ENCODE assay signal across 7 mouse cellular contexts in genomic region chr10:79779784-79780663, GRCm38 (mm10). TPM values are rescaled to one million over a fixed set of nuclear protein-coding genes. Genes with fewer than 3 reads are reported as not detected.
DNase-seq lines count a peak whose midpoint lies in the region; ATAC-seq lines count a peak whose summit lies in the region.

No protein-coding gene starts in this region.

- H3K4me3 ChIP-seq in embryonic facial prominence, embryonic 11.5 days (ENCODE audit: low read depth, low read length), result peak overlapping the region; percentile 33
- peak overlapping the region; percentile 54 for H3K4me3 ChIP-seq in limb, embryonic 10.5 days
- H3K4me3 ChIP-seq in midbrain, embryonic 13.5 days (replicated peaks), result peak overlapping the region; percentile 38

- peak overlapping the region; percentile 71 for H3K4me2 ChIP-seq in embryonic facial prominence, embryonic 11.5 days (ENCODE audit: low read depth, low read length)
- peak overlapping the region; percentile 66 for H3K4me2 ChIP-seq in midbrain, embryonic 13.5 days (replicated peaks)

- peaks cover 14% of the 10 kb centered on the region; the same call in 1 of the 2 replicates for H3K27me3 ChIP-seq in embryonic facial prominence, embryonic 11.5 days (ENCODE audit: control insufficient read depth, insufficient read depth, low read length)
- peaks cover 85% of the 10 kb centered on the region for H3K27me3 ChIP-seq in limb, embryonic 10.5 days (ENCODE audit: low read depth, poor library complexity, severe bottlenecking)
- H3K27me3 ChIP-seq in midbrain, embryonic 13.5 days, result peaks cover 70% of the 10 kb centered on the region

- H3K4me1 ChIP-seq in embryonic facial prominence, embryonic 11.5 days (ENCODE audit: control insufficient read depth, insufficient read depth, low read length), result peaks cover 3% of the 10 kb centered on the region; the same call in 1 of the 2 replicates
- peaks cover 49% of the 10 kb centered on the region for H3K4me1 ChIP-seq in limb, embryonic 10.5 days
- peaks cover 44% of the 10 kb centered on the region for H3K4me1 ChIP-seq in midbrain, embryonic 13.5 days (replicated peaks)

- peak; percentile 86 for ATAC-seq in embryonic facial prominence, embryonic 11.5 days (replicated peaks; ENCODE audit: insufficient number of reproducible peaks, low FRiP score, low TSS enrichment, low read depth)
- peak; percentile 70 for ATAC-seq in granulocyte monocyte progenitor cell, adult 5-6 weeks (replicated peaks; ENCODE audit: poor library complexity, severe bottlenecking)
- peak; percentile 87 for ATAC-seq in midbrain, embryonic 13.5 days

- 1% methylated on average over 54 of the region's 55 CpGs for WGBS in embryonic facial prominence, embryonic 11.5 days
- WGBS in limb, embryonic 10.5 days, result 1% methylated on average over 55 of the region's 55 CpGs
- 2% methylated on average over 55 of the region's 55 CpGs for WGBS in midbrain, embryonic 13.5 days

- H3K9me3 ChIP-seq in embryonic facial prominence, embryonic 11.5 days (replicated peaks; ENCODE audit: control insufficient read depth, low read length), result no peaks in the 10 kb centered on the region
- H3K9me3 ChIP-seq in limb, embryonic 10.5 days (replicated peaks), result 0 out of 2 replicates have a peak, but pooled peaks cover 4% of the 10 kb centered on the region
- 0 out of 2 replicates have a peak, but pooled peaks cover under 1% of the 10 kb centered on the region for H3K9me3 ChIP-seq in midbrain, embryonic 13.5 days

- no peaks in the 10 kb centered on the region for H3K36me3 ChIP-seq in embryonic facial prominence, embryonic 11.5 days (replicated peaks; ENCODE audit: control insufficient read depth, insufficient read depth, low read depth, low read length)
- H3K36me3 ChIP-seq in limb, embryonic 10.5 days, result no peaks in the 10 kb centered on the region
- H3K36me3 ChIP-seq in midbrain, embryonic 13.5 days, result no peaks in the 10 kb centered on the region

- no peak overlapping the region for H3K27ac ChIP-seq in embryonic facial prominence, embryonic 11.5 days (replicated peaks; ENCODE audit: low read depth, low read length)
- peak overlapping the region; percentile 21; the same call in 1 of the 2 replicates for H3K27ac ChIP-seq in limb, embryonic 10.5 days
- no peak overlapping the region for H3K27ac ChIP-seq in midbrain, embryonic 13.5 days

- no peak overlapping the region for H3K9ac ChIP-seq in embryonic facial prominence, embryonic 11.5 days (replicated peaks; ENCODE audit: low read length)
- no peak overlapping the region for H3K9ac ChIP-seq in midbrain, embryonic 13.5 days (replicated peaks)

- DNase-seq in adrenal gland, postnatal 14 days, result peak; percentile 98
- peak; percentile 93 for DNase-seq in embryonic facial prominence, embryonic 11.5 days (ENCODE audit: low spot score)
- peak; percentile 100 for DNase-seq in kidney, adult 11 months
- DNase-seq in limb, embryonic 10.5 days (ENCODE audit: low spot score), result peak; percentile 98
- peak; percentile 85 for DNase-seq in spleen, adult 12 weeks (ENCODE audit: low spot score)

RNA-seq across cellular contexts. Expression of gene Fstl3, which starts 3.0 kb away (rescaled TPM):
- 5.5 and 6.4 TPM in 2 replicates for total RNA-seq in adrenal gland, postnatal 14 days (2021)
- polyA plus RNA-seq in embryonic facial prominence, embryonic 11.5 days (2014; fragmentation: Nextera tagmentation; extraction: Ambion mirVana), result 2.4 and 2.7 TPM in 2 replicates
- 4.6 TPM in 1 of 2 replicates, not detected in the other for total RNA-seq in granulocyte monocyte progenitor cell, adult 5-6 weeks (2014; fragmentation: Nextera tagmentation)
- total RNA-seq in granulocyte monocyte progenitor cell, adult 5-6 weeks (2017), result 0.62 and 1.4 TPM in 2 replicates
- 1.8 and 2.3 TPM in 2 replicates for polyA plus RNA-seq in limb, embryonic 10.5 days (2016; fragmentation: Nextera tagmentation; extraction: Ambion mirVana)
- polyA plus RNA-seq in midbrain, embryonic 13.5 days (2015; fragmentation: Nextera tagmentation; extraction: Ambion mirVana), result 0.63 and 1.1 TPM in 2 replicates

RNA-seq across cellular contexts. Expression of gene Prss57, which starts 10.7 kb away (rescaled TPM):
- total RNA-seq in adrenal gland, postnatal 14 days (2021), result not detected in 2 replicates
- polyA plus RNA-seq in embryonic facial prominence, embryonic 11.5 days (2014; fragmentation: Nextera tagmentation; extraction: Ambion mirVana), result not detected in 2 replicates
- 172 and 215 TPM in 2 replicates for total RNA-seq in granulocyte monocyte progenitor cell, adult 5-6 weeks (2014; fragmentation: Nextera tagmentation)
- 77.4 and 86.7 TPM in 2 replicates for total RNA-seq in granulocyte monocyte progenitor cell, adult 5-6 weeks (2017)
- polyA plus RNA-seq in limb, embryonic 10.5 days (2016; fragmentation: Nextera tagmentation; extraction: Ambion mirVana), result 0.19 TPM in 1 of 2 replicates, not detected in the other
- not detected in 2 replicates for polyA plus RNA-seq in midbrain, embryonic 13.5 days (2015; fragmentation: Nextera tagmentation; extraction: Ambion mirVana)

RNA-seq across cellular contexts. Expression of gene Rnf126, which starts 13.3 kb away (rescaled TPM):
- total RNA-seq in adrenal gland, postnatal 14 days (2021), result 54.7 and 56.5 TPM in 2 replicates
- polyA plus RNA-seq in embryonic facial prominence, embryonic 11.5 days (2014; fragmentation: Nextera tagmentation; extraction: Ambion mirVana), result 65.1 and 72.7 TPM in 2 replicates
- 32.1 and 64.5 TPM in 2 replicates for total RNA-seq in granulocyte monocyte progenitor cell, adult 5-6 weeks (2014; fragmentation: Nextera tagmentation)
- total RNA-seq in granulocyte monocyte progenitor cell, adult 5-6 weeks (2017), result 17.3 and 28.2 TPM in 2 replicates
- 141 and 151 TPM in 2 replicates for polyA plus RNA-seq in limb, embryonic 10.5 days (2016; fragmentation: Nextera tagmentation; extraction: Ambion mirVana)
- 71.5 and 82.3 TPM in 2 replicates for polyA plus RNA-seq in midbrain, embryonic 13.5 days (2015; fragmentation: Nextera tagmentation; extraction: Ambion mirVana)

RNA-seq across cellular contexts. Expression of gene Palm, which starts 13.3 kb away (rescaled TPM):
- total RNA-seq in adrenal gland, postnatal 14 days (2021), result 77.9 and 78.3 TPM in 2 replicates
- 85.7 and 102 TPM in 2 replicates for polyA plus RNA-seq in embryonic facial prominence, embryonic 11.5 days (2014; fragmentation: Nextera tagmentation; extraction: Ambion mirVana)
- total RNA-seq in granulocyte monocyte progenitor cell, adult 5-6 weeks (2014; fragmentation: Nextera tagmentation), result 80.1 and 110 TPM in 2 replicates
- 35.6 and 48.6 TPM in 2 replicates for total RNA-seq in granulocyte monocyte progenitor cell, adult 5-6 weeks (2017)
- 121 and 126 TPM in 2 replicates for polyA plus RNA-seq in limb, embryonic 10.5 days (2016; fragmentation: Nextera tagmentation; extraction: Ambion mirVana)
- polyA plus RNA-seq in midbrain, embryonic 13.5 days (2015; fragmentation: Nextera tagmentation; extraction: Ambion mirVana), result 246 and 261 TPM in 2 replicates

RNA-seq across cellular contexts. Expression of gene Fgf22, which starts 25.1 kb away (rescaled TPM):
- not detected in 2 replicates for total RNA-seq in adrenal gland, postnatal 14 days (2021)
- polyA plus RNA-seq in embryonic facial prominence, embryonic 11.5 days (2014; fragmentation: Nextera tagmentation; extraction: Ambion mirVana), result 0.25 and 0.38 TPM in 2 replicates
- total RNA-seq in granulocyte monocyte progenitor cell, adult 5-6 weeks (2014; fragmentation: Nextera tagmentation), result not detected in 2 replicates
- not detected in 2 replicates for total RNA-seq in granulocyte monocyte progenitor cell, adult 5-6 weeks (2017)
- polyA plus RNA-seq in limb, embryonic 10.5 days (2016; fragmentation: Nextera tagmentation; extraction: Ambion mirVana), result 0.28 and 0.65 TPM in 2 replicates
- polyA plus RNA-seq in midbrain, embryonic 13.5 days (2015; fragmentation: Nextera tagmentation; extraction: Ambion mirVana), result 1.1 and 1.3 TPM in 2 replicates
